In the genomic region with DNA sequence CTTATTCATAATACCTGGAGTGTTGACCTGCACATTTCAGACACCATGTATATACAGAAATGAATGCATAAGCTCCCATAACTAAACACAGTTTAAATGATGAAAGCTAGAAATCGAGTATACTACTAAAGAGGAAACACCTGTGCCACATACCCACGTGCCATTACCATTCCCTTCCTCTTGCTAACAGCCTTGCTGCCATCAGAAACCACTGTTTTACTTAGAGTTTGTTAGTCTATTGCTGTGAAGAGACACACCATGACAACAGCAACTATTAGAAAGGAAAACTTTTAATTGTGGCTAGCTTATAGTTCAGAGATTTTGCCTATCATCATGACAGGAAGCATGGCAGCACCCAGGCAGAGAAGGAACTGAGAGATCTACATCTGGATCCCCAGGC, we compare ENCODE assay signal across 28 mouse cellular contexts.
DNase-seq lines count a peak whose midpoint lies in the region; ATAC-seq and TF ChIP-seq lines count a peak whose summit lies in the region.
"Had no signal": no experiment of that assay in that cellular context is flagged by ENCODE, and none has a peak within 500 bp of the region (broad histone marks: within the 10 kb centered on the region; RNA-seq: fewer than 3 reads in every experiment).

No protein-coding gene starts in this region.

- H3K36me3 ChIP-seq in CH12.LX (replicated peaks in 1 of 2; ENCODE audit: control insufficient read depth in 1 of 2, insufficient read depth in 1 of 2, low read length in 1 of 2) = no peaks in the 10 kb centered on the region
- no peaks in the 10 kb centered on the region for H3K36me3 ChIP-seq in splenic B cell, adult 2 months (ENCODE audit: control insufficient read depth, insufficient read depth, low read length, poor library complexity, severe bottlenecking)
- H3K36me3 ChIP-seq in lung, postnatal 0 days (ENCODE audit: insufficient read depth, low read length) = no peaks in the 10 kb centered on the region
- H3K36me3 ChIP-seq: forebrain, embryonic 10.5 days; heart, embryonic 10.5 days; heart, embryonic 13.5 days had no signal

- in situ Hi-C loops in CH12.LX (cut with MboI; ENCODE audit: low pct_ligation_motif_present, low pct_unique_long_range_greater_than_20kb, low sequenced_read_pairs) = no loop called here

- H3K4me3 ChIP-seq in CH12.LX (replicated peaks in 1 of 3; ENCODE audit: low read depth in 2 of 3, low read length in 2 of 3, poor library complexity in 1 of 3) = no peak overlapping the region
- no peak overlapping the region for H3K4me3 ChIP-seq in lung, postnatal 0 days (ENCODE audit: low read depth, low read length)
- H3K4me3 ChIP-seq: forebrain, embryonic 10.5 days; gastrocnemius, adult 2 months; heart, adult 2 months; heart, embryonic 10.5 days; heart, embryonic 13.5 days had no signal

- 44% methylated on average over 2 of the region's 2 CpGs for WGBS in lung, postnatal 0 days

- TF ChIP-seq EP300 in CH12.LX (IDR thresholded peaks at IDR 0.05; ENCODE audit: low read length) = peak; percentile 55; the same call in 1 of the 2 replicates
- TF ChIP-seq EP300 in lung, postnatal 0 days (IDR thresholded peaks at IDR 0.05) = no peak

- dilution Hi-C loops in CH12.LX (cut with MboI; ENCODE audit: extremely low pct_ligation_motif_present, extremely low pct_unique_long_range_greater_than_20kb, low sequenced_read_pairs) = no loop called here

- H3K9ac ChIP-seq in CH12.LX (ENCODE audit: insufficient read depth, low read depth) = no peak overlapping the region
- no peak overlapping the region for H3K9ac ChIP-seq in lung, postnatal 0 days (replicated peaks; ENCODE audit: low read depth)
- H3K9ac ChIP-seq: forebrain, postnatal 0 days; heart, embryonic 13.5 days; hindbrain, embryonic 14.5 days had no signal

- TF ChIP-seq RAD21 in CH12.LX (IDR thresholded peaks at IDR 0.05; ENCODE audit: low read depth, low read length) = no peak

- peaks cover 4 to 15% of the 10 kb centered on the region in 2 experiments; a peak in 2 of 4 replicates for H3K4me1 ChIP-seq in CH12.LX (ENCODE audit: control insufficient read depth in 1 of 2, insufficient read depth in 2 of 2)
- H3K4me1 ChIP-seq in lung, postnatal 0 days (ENCODE audit: insufficient read depth, low read depth, low read length) = no peaks in the 10 kb centered on the region
- H3K4me1 ChIP-seq: forebrain, embryonic 10.5 days; heart, embryonic 10.5 days; heart, embryonic 13.5 days had no signal

- peak; percentile 100 for ATAC-seq in hematopoietic stem cell, adult 5-6 weeks (replicated peaks in 1 of 2; ENCODE audit: insufficient read depth in 1 of 2, low FRiP score in 2 of 2, low TSS enrichment in 1 of 2, low read depth in 1 of 2, poor library complexity in 2 of 2, severe bottlenecking in 2 of 2)
- no peak for ATAC-seq in lung, postnatal 0 days
- ATAC-seq: CD4-positive, CD25-positive, alpha-beta regulatory T cell, adult 4 months; forebrain, embryonic 14.5 days; forebrain, postnatal 0 days; hindbrain, postnatal 0 days; inflammation-experienced regulatory T-cells, adult 6 months; intestine, embryonic 16.5 days; Patski had no signal

- H3K4me2 ChIP-seq in CH12.LX (ENCODE audit: insufficient read depth, low read depth, poor library complexity, severe bottlenecking) = no peak overlapping the region
- no peak overlapping the region for H3K4me2 ChIP-seq in lung, postnatal 0 days (replicated peaks; ENCODE audit: low read depth, low read length)
- H3K4me2 ChIP-seq: heart, embryonic 13.5 days; hindbrain, embryonic 14.5 days had no signal

- intact Hi-C loops in heart, postnatal 14 days (cut with DNase I) = no loop called here
- intact Hi-C loops in heart, postnatal 25 days (cut with DNase I) = no loop called here

- no peaks in the 10 kb centered on the region for H3K79me2 ChIP-seq in CH12.LX (replicated peaks; ENCODE audit: control insufficient read depth, extremely low read depth, insufficient read depth, poor library complexity, severe bottlenecking)

- no peaks in the 10 kb centered on the region for H3K27me3 ChIP-seq in CH12.LX (replicated peaks)
- H3K27me3 ChIP-seq in splenic B cell, adult 2 months (ENCODE audit: control insufficient read depth, insufficient read depth, low read length, poor library complexity, severe bottlenecking) = no peaks in the 10 kb centered on the region
- no peaks in the 10 kb centered on the region for H3K27me3 ChIP-seq in lung, postnatal 0 days (replicated peaks; ENCODE audit: insufficient read depth, low read length)
- H3K27me3 ChIP-seq: heart, embryonic 13.5 days had no signal

- TF ChIP-seq POLR2A in CH12.LX (IDR thresholded peaks at IDR 0.05; ENCODE audit: low read depth, low read length) = no peak

- DNase-seq in heart, adult 11 months = peak; percentile 63
- no peak for DNase-seq in heart, postnatal 14 days
- DNase-seq in CH12.LX (ENCODE audit: extremely low read depth) = peak; percentile 18
- DNase-seq in splenic B cell, adult 2 months (ENCODE audit: low read depth, low spot score) = peak; percentile 23
- DNase-seq in lung, postnatal 0 days (ENCODE audit: low spot score) = no peak
- DNase-seq in heart, postnatal 25 days (ENCODE audit: low spot score) = no peak
- DNase-seq in embryo, embryonic 10.5 days (ENCODE audit: low spot score) = no peak
- DNase-seq: adrenal gland, postnatal 10 days; cerebellum, adult 11 months; cerebellum, adult 2 months; cerebellum, adult 9-11 months; cerebellum, postnatal 25 days; forebrain, postnatal 0 days; gastrocnemius, adult 2 months; gastrocnemius, postnatal 14 days; heart, adult 2 months; heart, postnatal 36 days had no signal

- H3K27ac ChIP-seq in CH12.LX (ENCODE audit: insufficient read depth, low read depth) = no peak overlapping the region
- no peak overlapping the region for H3K27ac ChIP-seq in lung, postnatal 0 days (ENCODE audit: low read length)
- H3K27ac ChIP-seq: forebrain, embryonic 10.5 days; gastrocnemius, adult 2 months; heart, adult 2 months; heart, embryonic 10.5 days; heart, embryonic 13.5 days; hindbrain, embryonic 14.5 days; hindbrain, postnatal 0 days had no signal

- no peaks in the 10 kb centered on the region for H3K9me3 ChIP-seq in CH12.LX (replicated peaks; ENCODE audit: low read length)
- H3K9me3 ChIP-seq in lung, postnatal 0 days (ENCODE audit: low read length) = no peaks in the 10 kb centered on the region
- H3K9me3 ChIP-seq: forebrain, embryonic 10.5 days; heart, embryonic 10.5 days; heart, embryonic 13.5 days had no signal

- TF ChIP-seq CTCF in CH12.LX (conservative IDR thresholded peaks at IDR 0.05 in 1 of 2, IDR thresholded peaks at IDR 0.05 in 1 of 2; ENCODE audit: low read depth in 2 of 2, low read length in 2 of 2) = no peak
- no peak for TF ChIP-seq CTCF in lung, postnatal 0 days (IDR thresholded peaks at IDR 0.05)

TF ChIP-seq in CH12.LX, 34 proteins besides CTCF, POLR2A, EP300 and RAD21:
- TF ChIP-seq POLR2AphosphoS2 (IDR thresholded peaks at IDR 0.05; ENCODE audit: low read depth, low read length) (no peak), ZKSCAN1 (IDR thresholded peaks at IDR 0.05; ENCODE audit: borderline replicate concordance, low read depth, low read length) (no peak), NRF1 (IDR thresholded peaks at IDR 0.05; ENCODE audit: low read depth, low read length) (no peak), CHD1 (IDR thresholded peaks at IDR 0.05; ENCODE audit: low read depth, low read length) (no peak), E2F4 (IDR thresholded peaks at IDR 0.05; ENCODE audit: insufficient replicate concordance, low read depth, low read length) (no peak), MXI1 (IDR thresholded peaks at IDR 0.05; ENCODE audit: low read depth, low read length) (no peak), MAZ (IDR thresholded peaks at IDR 0.05; ENCODE audit: low read depth, low read length) (no peak), SMC3 (IDR thresholded peaks at IDR 0.05; ENCODE audit: low read depth, low read length) (no peak), JUND (conservative IDR thresholded peaks at IDR 0.05; ENCODE audit: low read depth, low read length) (no peak), TCF12 (IDR thresholded peaks at IDR 0.05; ENCODE audit: low read depth, low read length) (no peak), USF1 (IDR thresholded peaks at IDR 0.05; ENCODE audit: low read depth, low read length) (no peak), MEF2A (IDR thresholded peaks at IDR 0.05; ENCODE audit: borderline replicate concordance, low read depth, low read length) (no peak), USF2 (conservative IDR thresholded peaks at IDR 0.05; ENCODE audit: low read depth, low read length) (no peak), ZC3H11A (IDR thresholded peaks at IDR 0.05; ENCODE audit: low read depth, low read length) (no peak), IRF4 (IDR thresholded peaks at IDR 0.05; ENCODE audit: low read depth, low read length) (no peak), BHLHE40 (IDR thresholded peaks at IDR 0.05; ENCODE audit: low read depth, low read length) (peak; percentile 82), MYC (IDR thresholded peaks at IDR 0.05; ENCODE audit: low read depth, low read length) (peak; percentile 54; the same call in 1 of the 2 replicates), NELFE (IDR thresholded peaks at IDR 0.05; ENCODE audit: low read depth, low read length) (no peak), MAX (IDR thresholded peaks at IDR 0.05; ENCODE audit: low read length) (peak; percentile 36; the same call in 1 of the 2 replicates), JUN (IDR thresholded peaks at IDR 0.05; ENCODE audit: insufficient read depth, low read depth, low read length) (no peak), ELF1 (IDR thresholded peaks at IDR 0.05; ENCODE audit: low read depth, low read length) (no peak), ETS1 (conservative IDR thresholded peaks at IDR 0.05; ENCODE audit: low read depth, low read length) (no peak)

Comparison
In these comparisons a context has a peak if more than half of its experiments do, and no peak if none do; other contexts are left out.
1. DNase-seq: peak in heart, adult 11 months (single experiment), CH12.LX (single experiment) and splenic B cell, adult 2 months (single experiment); none in heart, postnatal 14 days (0 of 2), lung, postnatal 0 days (single experiment), heart, postnatal 25 days (single experiment) and embryo, embryonic 10.5 days (single experiment).